Mouse (Mus musculus) neutrophil, adult 5-6 weeks (primary cell): Measurements from ENCODE around the gene Masp2. TPM values are rescaled to one million over a fixed set of nuclear protein-coding genes. Genes with fewer than 3 reads are reported as not detected.

Experiments used
- ATAC-seq: fragments of 151-379, 151-347 bp; 2 replicates; pipeline ENCODE4 v1.8.0; 2017; ENCODE audit warnings: mild to moderate bottlenecking, moderate TSS enrichment; ENCODE audit not compliant: insufficient number of reproducible peaks, poor library complexity, low FRiP score, severe bottlenecking; ENCODE audit errors: extremely low read depth
- total RNA-seq: library from RNA; stranded (forward); fragments of 200-1000 nt; gene quantifications from 2 replicates; pipeline ENCODE4 v1.2.3, GENCODE M21; 2017

Masp2 gene
- 0.37 and 0.70 TPM in 2 replicates for total RNA-seq

GRCm38 (mm10) chr4:148602357-148603120, at the start of gene Masp2:
Masp2 (plus strand) TSS chr4:148602554.
- ATAC-seq: no peak

- ATAC-seq: no peak
Measured at GRCm38 (mm10) chr4:148557766-148558165, 44.6 kb upstream of the Masp2 start.

DNA sequence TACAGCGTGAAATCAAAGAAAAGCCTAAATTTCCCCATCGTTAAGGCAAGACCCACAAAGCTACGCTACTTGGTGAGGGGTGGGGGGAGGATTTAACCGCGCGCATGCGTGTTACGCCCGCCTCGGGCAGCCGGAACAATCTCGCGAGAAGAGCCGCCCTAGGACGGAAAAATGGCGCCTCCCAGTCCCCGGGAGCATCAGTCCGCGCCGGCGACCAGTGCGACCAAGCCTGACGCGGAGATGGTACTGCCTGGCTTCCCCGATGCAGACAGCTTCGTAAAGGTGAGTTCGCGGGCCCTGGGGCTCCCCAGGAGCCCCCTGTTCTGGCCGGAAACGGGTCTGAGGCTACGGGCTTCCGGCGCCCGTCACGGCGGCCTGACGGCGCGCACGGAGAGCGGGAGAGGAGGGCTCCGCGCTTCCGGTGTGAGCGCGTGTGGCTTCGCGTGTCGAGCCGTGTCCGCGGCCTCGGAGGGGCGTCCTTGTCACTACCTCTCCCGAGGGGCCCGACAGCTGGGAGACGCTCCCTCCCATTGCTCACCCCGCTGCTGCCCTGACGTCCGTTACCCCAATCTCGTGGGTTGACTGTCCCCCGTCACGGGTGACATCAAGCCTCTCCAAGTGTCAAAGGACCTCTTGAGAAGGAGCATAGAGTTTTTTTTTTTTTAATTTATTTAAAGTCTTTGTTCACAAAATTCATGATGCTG, 43.9 kb upstream of the Masp2 start, which contains the start of gene Exosc10:
Gene Exosc10, plus strand, starts transcription at position 133 of the 704 bp plus-strand sequence.
- peak; percentile 83 for ATAC-seq

- no peak for ATAC-seq
Measured at GRCm38 (mm10) chr4:148562676-148563075, 39.7 kb upstream of the Masp2 start.

DNA sequence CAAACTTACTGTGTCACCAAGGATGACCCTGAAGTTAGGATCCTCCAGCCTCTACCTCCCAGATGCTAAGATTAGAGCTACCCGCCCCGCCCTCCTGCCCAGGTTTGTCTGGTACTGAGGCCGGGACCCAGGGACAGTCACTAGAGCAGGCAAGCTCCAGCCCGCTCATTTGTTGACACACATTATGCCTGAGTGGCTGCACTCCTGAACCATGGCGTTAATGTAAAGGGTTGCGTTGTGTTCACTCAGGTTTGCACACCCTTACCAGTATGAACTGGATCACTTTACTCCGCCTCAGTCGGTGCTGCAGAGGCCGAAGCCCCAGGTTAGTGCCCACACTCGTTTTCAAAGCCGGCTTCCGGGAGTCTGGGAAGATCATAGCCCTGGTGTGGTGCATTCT, 38.8 kb upstream of the Masp2 start:
- ATAC-seq: no peak

- no peak for ATAC-seq
Measured at GRCm38 (mm10) chr4:148570138-148570537, 32.2 kb upstream of the Masp2 start.

DNA sequence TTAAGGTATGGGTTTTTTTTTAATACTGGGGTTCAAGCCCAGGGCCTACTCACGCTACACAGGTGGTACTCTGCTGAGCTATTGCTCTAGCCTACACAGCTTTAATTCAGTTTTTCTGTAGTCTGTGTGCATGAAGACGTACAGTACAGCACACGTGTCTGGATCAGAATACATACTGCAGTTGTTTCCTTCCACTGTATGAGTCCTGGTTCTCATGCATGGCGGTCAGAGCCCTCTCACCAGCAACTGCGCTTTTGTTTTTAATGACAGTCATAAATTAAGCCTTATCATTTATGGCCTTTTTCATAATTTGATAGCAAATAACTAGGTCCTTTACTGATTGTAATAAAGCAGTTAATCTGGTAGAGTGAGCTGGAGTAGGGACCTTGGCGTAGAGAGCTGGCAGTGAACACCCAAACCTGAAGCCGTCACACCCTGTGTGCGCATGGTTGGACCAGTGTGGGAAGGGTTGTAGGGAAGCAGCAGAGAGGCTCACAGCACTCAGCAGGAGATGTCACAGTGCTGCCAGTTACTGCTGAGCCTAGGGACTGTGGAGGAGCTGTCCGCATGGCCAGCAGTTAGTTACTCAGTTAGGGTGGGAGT, 31.6 kb upstream of the Masp2 start:
- ATAC-seq: no peak

DNA sequence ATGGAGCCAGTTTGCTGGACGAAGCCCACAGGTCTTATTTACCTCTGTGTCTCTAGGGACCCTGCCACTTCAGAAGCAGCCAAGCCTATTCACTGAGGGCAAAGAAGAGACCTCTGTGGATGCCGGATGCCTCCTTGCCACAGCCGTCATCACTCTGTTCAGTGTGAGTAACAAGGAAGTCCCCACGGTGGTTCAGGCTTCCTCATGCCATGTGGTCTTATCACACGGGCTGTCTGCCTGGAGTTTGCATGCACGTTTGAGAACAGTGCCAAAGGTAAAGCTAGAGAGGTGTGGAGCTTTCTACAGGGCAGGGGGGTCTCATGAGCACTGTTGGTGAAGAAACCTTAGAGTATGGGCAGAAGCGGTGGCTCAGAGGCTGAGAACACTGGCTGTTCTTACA, 29.1 kb upstream of the Masp2 start:
- no peak for ATAC-seq

- no peak for ATAC-seq
Measured at GRCm38 (mm10) chr4:148580765-148581164, 21.6 kb upstream of the Masp2 start.

- no peak for ATAC-seq
Measured at GRCm38 (mm10) chr4:148581422-148581821, 20.9 kb upstream of the Masp2 start.

GRCm38 (mm10) chr4:148583257-148583656, 19.1 kb upstream of the Masp2 start:
- ATAC-seq: peak; percentile 70

DNA sequence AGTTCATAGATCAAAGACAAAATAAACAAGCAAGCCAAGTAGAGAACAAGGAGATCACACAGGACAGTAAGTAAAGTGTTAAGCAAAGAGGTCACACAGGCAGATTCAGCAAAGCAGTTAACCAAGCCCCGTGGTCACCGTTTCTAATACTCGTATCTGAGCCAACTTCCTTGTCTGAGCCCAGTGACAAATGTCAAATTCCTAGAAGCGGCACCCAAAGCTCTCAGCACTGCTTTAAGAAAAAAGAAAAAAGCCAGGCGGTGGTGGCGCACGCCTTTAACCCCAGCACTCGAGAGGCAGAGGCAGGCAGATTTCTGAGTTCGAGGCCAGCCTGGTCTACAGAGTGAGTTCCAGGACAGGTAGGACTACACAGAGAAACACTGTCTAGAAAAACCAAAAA, 15.7 kb upstream of the Masp2 start:
- ATAC-seq: no peak

- no peak for ATAC-seq
Measured at GRCm38 (mm10) chr4:148588793-148589192, 13.6 kb upstream of the Masp2 start.

GRCm38 (mm10) chr4:148589565-148589964, 12.8 kb upstream of the Masp2 start:
- ATAC-seq: no peak

DNA sequence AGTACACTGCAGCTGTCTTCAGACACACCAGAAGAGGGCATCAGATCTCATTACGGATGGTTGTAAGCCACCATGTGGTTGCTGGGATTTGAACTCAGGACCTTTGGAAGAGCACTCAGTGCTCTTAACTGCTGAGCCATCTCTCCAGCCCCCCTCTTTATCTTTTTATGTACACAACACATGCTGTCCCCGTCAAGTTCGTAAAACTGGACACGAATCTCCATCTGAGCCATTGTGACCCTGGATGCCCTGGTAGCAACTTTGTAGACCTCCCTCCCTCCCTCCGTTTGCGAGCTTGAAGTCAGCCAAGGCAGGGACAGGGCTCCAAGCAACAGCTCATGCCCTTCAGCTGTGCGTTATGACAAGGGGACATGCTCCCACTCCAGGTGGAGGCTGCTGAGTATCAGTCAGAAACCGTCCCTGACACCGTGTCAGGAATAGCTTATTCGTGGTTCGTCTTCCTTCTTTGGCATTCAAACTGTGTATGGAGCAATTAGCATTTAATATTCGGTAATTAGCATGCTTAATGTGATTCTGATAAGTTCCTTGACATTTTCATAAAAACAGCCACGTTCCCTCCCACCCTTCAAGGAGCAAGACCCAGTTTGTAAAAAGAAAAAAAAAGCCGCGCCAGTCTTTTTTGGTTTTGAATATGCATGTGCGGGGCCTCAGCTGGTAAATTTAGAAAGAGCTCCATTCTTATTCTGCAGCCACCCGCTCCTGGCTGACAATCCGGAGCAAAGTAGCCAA, 11.8 kb upstream of the Masp2 start:
- ATAC-seq: no peak

DNA sequence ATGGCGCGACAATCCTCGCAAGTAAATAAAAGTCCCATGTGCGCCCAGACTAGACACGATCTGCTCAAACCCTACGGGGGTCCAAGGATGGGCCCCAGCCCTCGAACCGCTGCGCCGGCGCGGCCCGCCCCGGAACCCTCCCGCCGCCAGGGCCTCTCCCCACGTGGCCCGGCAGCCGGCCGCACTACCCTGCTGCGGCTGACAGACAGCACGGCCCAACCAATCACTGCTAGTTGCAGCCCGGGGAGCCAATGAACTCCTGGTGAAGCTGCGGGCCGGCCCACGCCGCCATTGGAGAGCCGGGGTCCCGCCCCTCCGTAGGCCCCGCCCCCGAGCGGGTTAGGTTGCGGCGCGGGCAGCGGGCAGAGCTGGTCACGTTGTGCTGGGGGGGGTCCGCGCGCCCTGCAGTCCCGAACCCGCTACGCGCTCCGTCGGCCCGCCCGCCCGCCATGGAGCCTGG, 11.2 kb upstream of the Masp2 start, which contains the start of gene Srm:
Gene Srm, plus strand, starts transcription at position 333 of the 460 bp plus-strand sequence.
- ATAC-seq: peak; percentile 98

- ATAC-seq: no peak
Measured at GRCm38 (mm10) chr4:148591637-148592380, 10.5 kb upstream of the Masp2 start.

DNA sequence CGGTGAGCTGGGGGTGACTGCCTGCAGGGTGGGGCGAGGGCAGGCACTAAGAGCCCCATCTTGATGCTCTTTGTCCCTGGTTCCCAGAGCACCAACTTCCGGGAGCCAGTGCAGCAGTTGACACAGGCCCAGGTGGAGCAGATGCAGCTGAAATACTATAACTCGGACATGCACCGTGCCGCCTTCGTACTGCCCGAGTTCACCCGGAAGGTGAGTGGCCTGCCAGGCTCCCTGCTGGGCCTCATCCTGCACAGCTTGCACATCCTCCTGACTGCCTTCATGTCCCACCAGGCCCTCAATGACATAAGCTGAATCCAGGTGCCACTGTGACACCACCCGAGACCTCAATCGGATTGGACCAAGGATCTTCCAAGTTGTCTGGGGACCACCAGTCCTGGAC, 8.4 kb upstream of the Masp2 start:
- ATAC-seq: no peak
